Mouse (Mus musculus): ENCODE data around the gene Mybpc3. TPM values are rescaled to one million over a fixed set of nuclear protein-coding genes. Genes with fewer than 3 reads are reported as not detected.

Gene Mybpc3
- polyA plus RNA-seq, 1 experiment from 2014 or later, result 0.05 TPM

DNA sequence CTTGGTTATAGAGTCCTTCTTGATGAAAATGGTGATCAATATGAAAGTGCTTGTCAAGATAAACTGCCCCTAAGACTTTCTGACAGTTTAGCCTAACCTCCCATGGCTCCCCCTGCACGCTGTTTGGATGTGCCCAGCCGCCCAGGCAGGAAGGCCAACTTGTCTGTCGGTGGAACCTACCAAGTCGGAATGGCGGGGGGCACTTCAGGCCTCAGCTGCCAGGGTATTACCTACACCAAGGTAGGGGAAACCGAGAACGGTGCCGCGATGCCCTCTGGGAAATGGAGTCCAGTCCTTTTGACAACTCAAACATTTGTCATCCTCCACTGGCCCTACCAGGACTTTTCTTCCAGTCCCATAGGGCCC, 65.2 kb downstream of the Mybpc3 start:
- Histone ChIP-seq H3K27me3 (replicated peaks) (no peaks in the 10 kb centered on the region), H3K9ac (peak overlapping the region; percentile 85), H3K4me2 (peak overlapping the region; percentile 83), H3K9me3 (no peaks in the 10 kb centered on the region), H3K4me1 (peaks cover 31% of the 10 kb centered on the region), H3K36me3 (replicated peaks) (peaks cover 3% of the 10 kb centered on the region; the same call in 1 of the 2 replicates), H3K4me3 (peak overlapping the region; percentile 65), H3K27ac (peak overlapping the region; percentile 94)
- peak; percentile 98 for ATAC-seq (replicated peaks)
- WGBS, result 1% methylated on average over 9 of the region's 9 CpGs

DNA sequence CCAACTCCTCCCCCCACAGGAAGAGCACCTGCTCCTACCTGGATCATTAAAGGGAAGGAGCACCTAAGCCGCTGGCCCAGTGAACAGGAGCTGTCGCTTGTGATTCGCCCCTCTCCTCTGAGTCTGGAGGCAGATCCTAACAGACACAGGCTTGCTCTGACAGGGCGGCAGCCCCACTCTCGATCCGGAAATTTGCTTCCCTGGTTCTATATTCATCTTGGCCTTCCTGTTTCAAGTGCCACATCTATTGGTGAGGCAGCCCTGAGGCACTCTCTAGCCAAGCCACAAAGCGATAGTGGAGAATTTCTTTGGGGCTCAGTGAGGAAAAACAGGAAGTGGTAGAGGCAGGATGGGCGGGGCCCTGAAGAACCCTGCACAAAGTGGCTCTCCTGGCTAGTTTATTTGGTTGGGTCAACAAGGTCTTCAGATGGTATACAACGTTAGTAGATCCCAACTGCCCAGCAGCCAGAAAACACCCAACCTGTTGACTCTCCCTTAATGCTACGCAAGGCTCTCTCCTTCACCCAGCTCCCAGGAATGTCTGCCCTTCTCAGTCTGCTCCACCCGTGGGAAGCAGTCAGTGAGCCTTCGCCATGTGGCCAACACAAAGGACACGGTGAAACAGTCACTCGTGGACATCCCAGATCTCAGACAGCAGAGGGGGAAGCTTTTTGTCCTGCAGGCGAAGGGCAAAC, 65.9 kb downstream of the Mybpc3 start, which contains the start of gene Madd:
Gene Madd, minus strand, starts transcription at position 127 of the 695 bp plus-strand sequence.
- peak within 1 kb of the TSS; percentile 94 for H3K27ac ChIP-seq
- no peaks in the 10 kb centered on the region for H3K9me3 ChIP-seq
- H3K4me2 ChIP-seq, result peak within 1 kb of the TSS; percentile 83
- 70% methylated on average over 15 of the region's 15 CpGs for WGBS
- no peaks in the 10 kb centered on the region for H3K36me3 ChIP-seq (replicated peaks)
- H3K4me1 ChIP-seq, result peaks cover 31% of the 10 kb centered on the region
- peak within 1 kb of the TSS; percentile 65 for H3K4me3 ChIP-seq
- no peaks in the 10 kb centered on the region for H3K27me3 ChIP-seq (replicated peaks)
- peak; percentile 8; the same call in 1 of the 2 replicates for ATAC-seq (replicated peaks)
- peak within 1 kb of the TSS; percentile 85 for H3K9ac ChIP-seq

Other genes starting within 250 kb of the Mybpc3 start
- gene C1qtnf4, start 232.3 kb upstream of the Mybpc3 start, polyA plus RNA-seq (2015; fragmentation: Nextera tagmentation; extraction: Ambion mirVana), result 137 and 138 TPM in 2 replicates
- gene Kbtbd4, start 213.4 kb upstream of the Mybpc3 start, polyA plus RNA-seq (2015; fragmentation: Nextera tagmentation; extraction: Ambion mirVana), result 70.4 and 71.1 TPM in 2 replicates
- 202 and 212 TPM in 2 replicates for gene Ndufs3, start 213.3 kb upstream of the Mybpc3 start, polyA plus RNA-seq (2015; fragmentation: Nextera tagmentation; extraction: Ambion mirVana)
- gene Celf1, start 177.8 kb upstream of the Mybpc3 start, polyA plus RNA-seq (2015; fragmentation: Nextera tagmentation; extraction: Ambion mirVana), result 123 and 129 TPM in 2 replicates
- gene Rapsn, start 82.5 kb upstream of the Mybpc3 start, polyA plus RNA-seq (2015; fragmentation: Nextera tagmentation; extraction: Ambion mirVana), result 0.61 and 1.2 TPM in 2 replicates
- 226 and 233 TPM in 2 replicates for gene Psmc3, start 64.1 kb upstream of the Mybpc3 start, polyA plus RNA-seq (2015; fragmentation: Nextera tagmentation; extraction: Ambion mirVana)
- 35.7 and 36.8 TPM in 2 replicates for gene Slc39a13, start 47.7 kb upstream of the Mybpc3 start, polyA plus RNA-seq (2015; fragmentation: Nextera tagmentation; extraction: Ambion mirVana)
- gene Spi1, start 35.8 kb upstream of the Mybpc3 start, polyA plus RNA-seq (2015; fragmentation: Nextera tagmentation; extraction: Ambion mirVana), result 3.3 and 4.2 TPM in 2 replicates
- gene Madd, start 65.7 kb downstream of the Mybpc3 start, polyA plus RNA-seq (2015; fragmentation: Nextera tagmentation; extraction: Ambion mirVana), result 65.4 and 69.3 TPM in 2 replicates
- 2.7 and 3.0 TPM in 2 replicates for gene Nr1h3, start 84.7 kb downstream of the Mybpc3 start, polyA plus RNA-seq (2015; fragmentation: Nextera tagmentation; extraction: Ambion mirVana)
- gene Acp2, start 84.7 kb downstream of the Mybpc3 start, polyA plus RNA-seq (2015; fragmentation: Nextera tagmentation; extraction: Ambion mirVana), result 37.2 and 43.6 TPM in 2 replicates
- gene Ddb2, start 118.8 kb downstream of the Mybpc3 start, polyA plus RNA-seq (2015; fragmentation: Nextera tagmentation; extraction: Ambion mirVana), result 18.1 and 18.8 TPM in 2 replicates
- gene Pacsin3, start 137.8 kb downstream of the Mybpc3 start, polyA plus RNA-seq (2015; fragmentation: Nextera tagmentation; extraction: Ambion mirVana), result 12.2 and 15.4 TPM in 2 replicates
- gene Arfgap2, start 146.8 kb downstream of the Mybpc3 start, polyA plus RNA-seq (2015; fragmentation: Nextera tagmentation; extraction: Ambion mirVana), result 76.0 and 76.1 TPM in 2 replicates

Data from midbrain, embryonic 15.5 days (tissue).